Mouse (Mus musculus) liver, adult 2 months (tissue): Measurements from ENCODE around the gene Plin2. TPM values are rescaled to one million over a fixed set of nuclear protein-coding genes. Genes with fewer than 3 reads are reported as not detected.
"Not testable (repeated sequence)": the region's sequence is repeated elsewhere in the genome, so short reads cannot be mapped to it uniquely, and the experiment has no call there.

ENCODE experiments used
- DNase-seq: peaks from one replicate; pipeline ENCODE4 v3.0.0-alpha.2; 2011; ENCODE audit warnings: low read depth, low spot score; ENCODE audit errors: extremely low read depth
- H3K27ac ChIP-seq: fragments of 200-500 bp; replicated peaks from 2 replicates; pipeline ENCODE4 v1.5.1; 2012; ENCODE audit warnings: low read depth, mild to moderate bottlenecking, control low read depth, inconsistent platforms, low read length; ENCODE audit not compliant: insufficient read depth
- H3K27me3 ChIP-seq: fragments of 200-500 bp; 2 replicates; pipeline ENCODE4 v1.6.1; 2012; ENCODE audit warnings: mild to moderate bottlenecking, moderate library complexity, low read length, inconsistent platforms; ENCODE audit not compliant: control insufficient read depth, insufficient read depth
- H3K36me3 ChIP-seq: fragments of 200-500 bp; 2 replicates; pipeline ENCODE4 v1.6.1; 2012; ENCODE audit warnings: low read length, inconsistent platforms; ENCODE audit not compliant: control insufficient read depth, insufficient read depth
- H3K4me1 ChIP-seq: fragments of 200-500 bp; 2 replicates; pipeline ENCODE4 v1.6.1; 2011; ENCODE audit warnings: low read length; ENCODE audit not compliant: control insufficient read depth, insufficient read depth
- H3K4me3 ChIP-seq: fragments of 200-500 bp; 2 replicates; pipeline ENCODE4 v1.5.1; 2011; ENCODE audit warnings: low read depth, mild to moderate bottlenecking, control low read depth, low read length, moderate library complexity; ENCODE audit not compliant: insufficient read depth
- H3K79me2 ChIP-seq: fragments of 200-500 bp; 2 replicates; pipeline ENCODE4 v1.6.1; 2012; ENCODE audit warnings: inconsistent platforms, mild to moderate bottlenecking, low read length, moderate library complexity; ENCODE audit not compliant: control insufficient read depth, insufficient read depth
- H3K9ac ChIP-seq: fragments of 200-500 bp; 2 replicates; pipeline ENCODE4 v1.6.1; 2012; ENCODE audit warnings: low read depth, mild to moderate bottlenecking, control low read depth, inconsistent platforms, low read length
- CTCF ChIP-seq: fragments of 200-500 bp; IDR thresholded peaks from 2 replicates; pipeline ENCODE4 v1.5.1; 2011; ENCODE audit warnings: low read depth, low read length, control low read depth
- POLR2A ChIP-seq: fragments of 200-500 bp; IDR thresholded peaks from 2 replicates; pipeline ENCODE4 v1.6.1; 2011; ENCODE audit warnings: low read length, control low read depth; ENCODE audit not compliant: insufficient read depth; ENCODE audit errors: extremely low read depth
- WGBS: fragments of 180-500 bp; shearing (Covaris S2); methylation state at CpG from one replicate; pipeline ENCODE4 v1.1.7; 2018; 5-methylcytosine and 5-hydroxymethylcytosine counted together
- polyA plus RNA-seq: library from polyadenylated mRNA; depleted of rRNA; stranded (reverse); fragments of >200 nt; gene quantifications from 2 replicates; pipeline ENCODE4 v1.2.3, GENCODE M21; 2012
- total RNA-seq: library from RNA; depleted of rRNA; stranded (reverse); fragments of >200 nt; gene quantifications from 2 replicates; pipeline ENCODE4 v1.2.3, GENCODE M21; 2014

Gene Plin2
- total and polyA plus RNA-seq, 2 experiments = 339 to 502 TPM

DNA sequence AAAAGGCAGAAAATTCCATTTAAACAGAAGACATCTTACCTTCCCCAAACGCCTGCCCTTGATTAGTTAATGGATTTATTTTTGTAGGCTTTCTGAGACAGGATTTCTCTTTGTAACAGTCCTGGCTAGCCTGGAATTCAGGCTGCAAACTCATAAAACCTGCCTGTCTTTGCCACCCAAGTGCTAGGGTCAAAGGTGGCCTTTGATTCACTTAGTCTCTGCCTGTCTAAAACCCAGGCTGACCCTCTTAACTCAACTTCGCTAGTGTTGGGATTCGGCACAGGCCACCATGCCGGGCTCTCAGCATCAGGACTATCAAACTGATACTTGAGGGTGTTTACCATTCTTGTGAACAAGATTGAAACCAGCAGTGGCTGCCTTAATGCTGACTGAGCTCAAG lies 38.0 kb downstream of the Plin2 start:
- WGBS = 87% methylated on average over 4 of the region's 4 CpGs
- no peaks in the 10 kb centered on the region for H3K79me2 ChIP-seq
- no peaks in the 10 kb centered on the region for H3K36me3 ChIP-seq
- H3K9ac ChIP-seq = no peak overlapping the region
- no peak overlapping the region for H3K4me3 ChIP-seq
- no peak overlapping the region for H3K27ac ChIP-seq
- DNase-seq = no peak
- H3K4me1 ChIP-seq = no peaks in the 10 kb centered on the region
- no peak for TF ChIP-seq POLR2A
- no peak for TF ChIP-seq CTCF
- H3K27me3 ChIP-seq = no peaks in the 10 kb centered on the region

- not testable (repeated sequence) for H3K27me3 ChIP-seq, H3K9ac ChIP-seq, H3K36me3 ChIP-seq, H3K4me1 ChIP-seq, H3K27ac ChIP-seq, H3K79me2 ChIP-seq, H3K4me3 ChIP-seq
- WGBS = 55% methylated on average over 7 of the region's 7 CpGs
- peak; percentile 38 for DNase-seq
These were observed 43.4 kb downstream of the Plin2 start for GRCm38 (mm10) chr4:86626496-86626895.

DNA sequence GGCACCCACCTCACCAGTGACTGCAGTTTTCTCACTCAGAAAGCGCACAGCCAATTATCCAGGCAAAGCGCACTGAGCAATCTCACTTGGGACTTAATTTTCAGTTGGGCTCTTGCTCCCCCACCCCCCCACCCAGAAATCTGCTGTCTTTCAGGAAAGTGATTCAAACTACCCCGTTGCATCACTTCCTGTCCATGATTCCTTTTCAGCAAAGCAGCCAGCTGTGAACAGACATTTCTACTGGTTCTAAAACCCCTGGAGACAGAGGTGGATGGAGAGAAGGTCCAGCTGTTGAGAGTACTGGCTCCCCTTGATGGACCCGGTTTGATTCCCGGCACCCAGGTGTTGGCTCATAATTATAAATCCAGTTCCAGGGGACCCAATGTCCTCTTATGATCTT lies 44.4 kb downstream of the Plin2 start:
- H3K27me3 ChIP-seq = no peaks in the 10 kb centered on the region
- H3K79me2 ChIP-seq = no peaks in the 10 kb centered on the region
- TF ChIP-seq CTCF (no peak), POLR2A (no peak)
- no peaks in the 10 kb centered on the region for H3K36me3 ChIP-seq
- no peak overlapping the region for H3K4me3 ChIP-seq
- H3K9ac ChIP-seq = no peak overlapping the region
- H3K4me1 ChIP-seq = no peaks in the 10 kb centered on the region
- 82% methylated on average over 5 of the region's 5 CpGs for WGBS
- no peak for DNase-seq
- H3K27ac ChIP-seq = no peak overlapping the region

GRCm38 (mm10) chr4:86622532-86622931 lies 47.3 kb downstream of the Plin2 start:
- not testable (repeated sequence) for H3K4me3 ChIP-seq, H3K4me1 ChIP-seq, H3K79me2 ChIP-seq, H3K36me3 ChIP-seq, DNase-seq, H3K27ac ChIP-seq, H3K9ac ChIP-seq, H3K27me3 ChIP-seq
- WGBS = 93% methylated on average over 1 of the region's 1 CpGs

DNA sequence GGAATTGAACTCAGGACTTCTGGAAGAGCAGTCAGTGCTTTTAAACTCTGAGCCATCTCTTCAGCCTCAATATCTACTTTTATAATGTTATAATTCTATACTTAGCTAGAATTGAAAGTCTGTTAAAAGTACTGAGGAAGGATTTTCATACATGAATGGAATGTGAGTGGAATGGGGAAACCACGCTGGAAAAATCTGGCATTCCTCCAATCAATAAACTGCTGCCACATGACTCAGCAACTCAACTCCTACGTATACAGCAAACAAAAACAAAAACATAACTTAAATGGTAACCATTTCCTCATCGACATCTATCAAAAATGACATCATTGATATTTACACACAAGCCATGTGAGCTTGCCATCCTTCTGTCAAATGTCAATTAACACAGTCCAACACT lies 47.7 kb downstream of the Plin2 start:
- Histone ChIP-seq H3K4me3 (no peak overlapping the region), H3K4me1 (no peaks in the 10 kb centered on the region), H3K27me3 (no peaks in the 10 kb centered on the region), H3K36me3 (no peaks in the 10 kb centered on the region), H3K9ac (no peak overlapping the region), H3K27ac (no peak overlapping the region), H3K79me2 (no peaks in the 10 kb centered on the region)
- TF ChIP-seq POLR2A = no peak
- WGBS = 66% methylated on average over 3 of the region's 3 CpGs
- no peak for DNase-seq

DNA sequence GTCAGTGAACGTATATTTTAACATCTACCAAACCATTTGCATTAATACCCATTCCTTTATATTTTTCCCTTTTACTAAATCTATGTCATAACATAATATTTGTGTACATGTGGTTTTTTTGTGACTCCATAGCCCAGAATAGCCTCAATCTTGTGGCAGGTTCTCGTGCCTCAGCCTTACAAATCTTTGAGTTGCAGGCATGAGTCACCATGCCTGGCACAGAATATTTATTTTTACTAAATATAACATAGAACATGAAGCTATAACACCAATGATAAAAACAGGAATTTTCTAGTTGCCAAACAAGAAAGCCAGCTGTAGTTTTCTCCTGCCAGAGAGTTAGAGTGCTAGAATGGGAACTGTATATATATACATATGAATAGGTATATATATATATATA lies 49.4 kb downstream of the Plin2 start:
- Histone ChIP-seq H3K79me2 (no peaks in the 10 kb centered on the region), H3K36me3 (no peaks in the 10 kb centered on the region), H3K4me3 (no peak overlapping the region), H3K27ac (no peak overlapping the region), H3K9ac (no peak overlapping the region), H3K4me1 (no peaks in the 10 kb centered on the region), H3K27me3 (no peaks in the 10 kb centered on the region)
- no peak for TF ChIP-seq POLR2A
- TF ChIP-seq CTCF = no peak
- DNase-seq = no peak
- 70% methylated on average over 2 of the region's 2 CpGs for WGBS

DNA sequence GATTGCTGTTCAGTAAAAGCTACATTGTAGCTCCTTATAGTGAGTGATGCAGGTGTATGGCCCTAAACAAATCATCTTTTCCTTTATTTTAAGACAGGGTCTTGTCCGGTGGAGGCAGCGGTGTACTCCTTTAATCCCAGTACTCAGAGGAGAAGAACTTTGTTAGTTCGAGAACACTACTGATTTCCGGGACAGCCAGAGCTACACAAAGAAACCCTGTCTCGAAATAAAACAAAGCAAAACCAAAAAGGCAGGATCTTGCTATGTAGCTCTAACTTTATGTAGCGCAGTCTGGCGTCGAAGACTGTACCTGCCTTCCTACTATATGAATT lies 57.6 kb downstream of the Plin2 start:
- Histone ChIP-seq H3K79me2 (peaks cover 4% of the 10 kb centered on the region), H3K27me3 (no peaks in the 10 kb centered on the region), H3K36me3 (no peaks in the 10 kb centered on the region), H3K4me3 (peak overlapping the region; percentile 54), H3K4me1 (no peaks in the 10 kb centered on the region; the same call in 1 of the 2 replicates), H3K9ac (peak overlapping the region; percentile 61), H3K27ac (peak overlapping the region; percentile 22; the same call in 1 of the 2 replicates)
- WGBS = 30% methylated on average over 8 of the region's 8 CpGs
- DNase-seq = no peak
- no peak for TF ChIP-seq POLR2A
- TF ChIP-seq CTCF = no peak
